Mouse (Mus musculus) ES-E14 (cell line): ENCODE data around the gene Fam19a1. TPM values are rescaled to one million over a fixed set of nuclear protein-coding genes. Genes with fewer than 3 reads are reported as not detected.

Experiments used
- DNase-seq: peaks from one replicate; pipeline ENCODE4 v3.0.0-alpha.2; 2013; ENCODE audit warnings: low read depth, low spot score
- H3K27ac ChIP-seq: 2 replicates; pipeline ENCODE4 v1.5.1; 2012; ENCODE audit warnings: low read depth, mild to moderate bottlenecking, low read length, moderate library complexity, mixed read lengths; ENCODE audit not compliant: poor library complexity, insufficient read depth, severe bottlenecking
- H3K36me3 ChIP-seq: 2 replicates; pipeline ENCODE4 v1.6.1; 2012; ENCODE audit warnings: mild to moderate bottlenecking, low read length, moderate library complexity, mixed read lengths; ENCODE audit not compliant: control insufficient read depth, poor library complexity, insufficient read depth, severe bottlenecking
- H3K4me1 ChIP-seq, 2 experiments: fragments of 150-350 bp in 1 of 2; sonication (generic) in 1 of 2; 2 replicates each; pipeline ENCODE4 v1.6.1; 2012; ENCODE audit warnings: low read length in 2 of 2, mild to moderate bottlenecking in 1 of 2, mixed read lengths in 1 of 2; ENCODE audit not compliant: control insufficient read depth in 2 of 2, insufficient read depth in 2 of 2, poor library complexity in 1 of 2
- H3K4me3 ChIP-seq, 2 experiments: fragments of 150-350 bp in 1 of 2; sonication (generic) in 1 of 2; 2 replicates each; pipeline ENCODE4 v1.5.1; 2012; ENCODE audit warnings: low read length in 2 of 2, low read depth in 1 of 2, mild to moderate bottlenecking in 1 of 2, mixed read lengths in 1 of 2; ENCODE audit not compliant: insufficient read depth in 1 of 2, poor library complexity in 1 of 2, severe bottlenecking in 1 of 2
- H3K9ac ChIP-seq: 2 replicates; pipeline ENCODE4 v1.6.1; 2012; ENCODE audit warnings: low read depth, mild to moderate bottlenecking, low read length, mixed read lengths; ENCODE audit not compliant: poor library complexity, insufficient read depth, severe bottlenecking
- H3K9me3 ChIP-seq: fragments of 150-350 bp; sonication (generic); 2 replicates; pipeline ENCODE4 v1.6.1; 2012; ENCODE audit warnings: low read depth, mild to moderate bottlenecking, low read length; ENCODE audit not compliant: control insufficient read depth, insufficient read depth
- CHD2 ChIP-seq: IDR thresholded peaks from 2 replicates; pipeline ENCODE4 v1.6.1; 2014; ENCODE audit warnings: mild to moderate bottlenecking, low read depth, low read length, inconsistent platforms
- HCFC1 ChIP-seq: IDR thresholded peaks from 2 replicates; pipeline ENCODE4 v1.6.1; 2012; ENCODE audit warnings: low read length, inconsistent platforms, borderline replicate concordance; ENCODE audit not compliant: insufficient read depth
- MAFK ChIP-seq: IDR thresholded peaks from 2 replicates; pipeline ENCODE4 v1.6.1; 2014; ENCODE audit warnings: mild to moderate bottlenecking, low read depth, low read length, inconsistent platforms; ENCODE audit not compliant: insufficient read depth
- ZC3H11A ChIP-seq: IDR thresholded peaks from 2 replicates; pipeline ENCODE4 v1.6.1; 2012; ENCODE audit warnings: low read depth, mild to moderate bottlenecking, inconsistent platforms, low read length, borderline replicate concordance
- ZNF384 ChIP-seq: IDR thresholded peaks from 2 replicates; pipeline ENCODE4 v1.6.1; 2012; ENCODE audit warnings: low read depth, low read length, inconsistent platforms
- in situ Hi-C, 2 experiments: fragments of 600-800 bp; cut with MboI; formaldehyde crosslinking; loops; one replicate each; pipeline ENCODE4 v1.15.1; 2025; ENCODE audit warnings: low sequenced_read_pairs in 2 of 2, inconsistent platforms in 1 of 2; ENCODE audit not compliant: unreplicated experiment in 2 of 2
- total RNA-seq: library from RNA; depleted of rRNA; stranded (reverse); fragments of 300-350 nt; gene quantifications from 2 replicates; pipeline ENCODE4 v1.2.3, GENCODE M21; 2012

Gene Fam19a1
- total RNA-seq, 1 experiment = not detected

- Histone ChIP-seq H3K4me1 (no peaks in the 10 kb centered on the region), H3K9me3 (no peaks in the 10 kb centered on the region), H3K9ac (no peak overlapping the region), H3K4me3 (no peak overlapping the region), H3K27ac (no peak overlapping the region), H3K36me3 (no peaks in the 10 kb centered on the region)
- in situ Hi-C loops = no loop called here
- TF ChIP-seq HCFC1 (no peak), ZC3H11A (no peak), ZNF384 (no peak), CHD2 (no peak), MAFK (no peak)
- DNase-seq = no peak
Measured at GRCm38 (mm10) chr6:96143326-96143725, 30.4 kb downstream of the Fam19a1 start.

GRCm38 (mm10) chr6:96165403-96165802, 52.4 kb downstream of the Fam19a1 start:
- H3K9me3 ChIP-seq = no peaks in the 10 kb centered on the region
- H3K9ac ChIP-seq = no peak overlapping the region
- in situ Hi-C loops = no loop called here
- no peak for DNase-seq
- no peaks in the 10 kb centered on the region for H3K36me3 ChIP-seq
- H3K27ac ChIP-seq = no peak overlapping the region
- H3K4me1 ChIP-seq = no peaks in the 10 kb centered on the region
- no peak overlapping the region for H3K4me3 ChIP-seq
- TF ChIP-seq ZNF384 (no peak), MAFK (no peak), CHD2 (no peak), ZC3H11A (no peak), HCFC1 (no peak)

- no peak for TF ChIP-seq MAFK
- TF ChIP-seq ZC3H11A = no peak
- no peak for TF ChIP-seq ZNF384
- no peak for TF ChIP-seq HCFC1
- TF ChIP-seq CHD2 = no peak
- Histone ChIP-seq H3K36me3 (no peaks in the 10 kb centered on the region), H3K4me1 (no peaks in the 10 kb centered on the region), H3K9ac (no peak within 1 kb of the TSS), H3K9me3 (no peaks in the 10 kb centered on the region), H3K27ac (no peak within 1 kb of the TSS), H3K4me3 (no peak within 1 kb of the TSS)
- DNase-seq = no peak
- in situ Hi-C loops = no loop called here
Measured at GRCm38 (mm10) chr6:96165818-96166379, 52.9 kb downstream of the Fam19a1 start, which contains the start of gene 1700123L14Rik. Gene 1700123L14Rik (minus strand): TSS chr6:96166243.

- no peak overlapping the region for H3K27ac ChIP-seq
- in situ Hi-C loops = no loop called here
- no peak overlapping the region for H3K4me3 ChIP-seq
- no peak for DNase-seq
- H3K4me1 ChIP-seq = no peaks in the 10 kb centered on the region
- no peaks in the 10 kb centered on the region for H3K36me3 ChIP-seq
- no peaks in the 10 kb centered on the region for H3K9me3 ChIP-seq
- TF ChIP-seq ZNF384 (no peak), HCFC1 (no peak), CHD2 (no peak), MAFK (no peak), ZC3H11A (no peak)
- H3K9ac ChIP-seq = no peak overlapping the region
Measured at GRCm38 (mm10) chr6:96167031-96167430, 54.1 kb downstream of the Fam19a1 start.

GRCm38 (mm10) chr6:96173681-96174080, 60.7 kb downstream of the Fam19a1 start:
- Histone ChIP-seq H3K4me1 (no peaks in the 10 kb centered on the region), H3K9me3 (no peaks in the 10 kb centered on the region), H3K36me3 (no peaks in the 10 kb centered on the region), H3K4me3 (no peak overlapping the region), H3K9ac (no peak overlapping the region), H3K27ac (no peak overlapping the region)
- DNase-seq = no peak
- no peak for TF ChIP-seq MAFK
- no peak for TF ChIP-seq CHD2
- no peak for TF ChIP-seq ZNF384
- TF ChIP-seq ZC3H11A = no peak
- no peak for TF ChIP-seq HCFC1
- in situ Hi-C loops = no loop called here
